Mouse (Mus musculus): ENCODE results near the gene Ing3.

DNA sequence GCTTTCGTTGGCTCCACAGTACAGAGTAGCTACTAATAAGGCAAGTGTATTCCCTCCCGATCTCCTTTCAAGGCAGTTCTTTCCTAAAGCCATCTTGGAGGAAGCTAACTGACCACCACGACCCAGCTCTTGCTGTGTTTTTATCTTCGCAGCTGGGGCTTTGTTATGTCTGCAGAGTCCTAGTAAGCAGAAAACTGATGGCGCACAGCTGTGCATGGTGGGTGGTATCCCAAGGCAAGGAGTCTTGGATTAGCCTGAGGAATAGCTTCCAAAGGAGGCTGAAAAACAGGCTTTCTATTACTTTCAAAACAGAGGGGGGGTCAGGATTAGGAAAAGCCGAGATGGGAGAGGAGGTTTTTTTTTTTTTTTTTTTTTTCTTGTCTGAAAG lies 53.8 kb downstream of the Ing3 start:
- TF ChIP-seq CTCF (IDR thresholded peaks at IDR 0.05; ENCODE audit: borderline replicate concordance, control insufficient read depth, extremely low read depth, insufficient read depth, low read length, poor library complexity) = no peak
- TF ChIP-seq POLR2A (IDR thresholded peaks at IDR 0.05; ENCODE audit: control insufficient read depth, extremely low read depth, insufficient read depth, low read length, poor library complexity) = no peak

Measured in thymus, adult 2 months (tissue).